8 mouse cellular contexts compared by ENCODE assay signal in the genomic region with DNA sequence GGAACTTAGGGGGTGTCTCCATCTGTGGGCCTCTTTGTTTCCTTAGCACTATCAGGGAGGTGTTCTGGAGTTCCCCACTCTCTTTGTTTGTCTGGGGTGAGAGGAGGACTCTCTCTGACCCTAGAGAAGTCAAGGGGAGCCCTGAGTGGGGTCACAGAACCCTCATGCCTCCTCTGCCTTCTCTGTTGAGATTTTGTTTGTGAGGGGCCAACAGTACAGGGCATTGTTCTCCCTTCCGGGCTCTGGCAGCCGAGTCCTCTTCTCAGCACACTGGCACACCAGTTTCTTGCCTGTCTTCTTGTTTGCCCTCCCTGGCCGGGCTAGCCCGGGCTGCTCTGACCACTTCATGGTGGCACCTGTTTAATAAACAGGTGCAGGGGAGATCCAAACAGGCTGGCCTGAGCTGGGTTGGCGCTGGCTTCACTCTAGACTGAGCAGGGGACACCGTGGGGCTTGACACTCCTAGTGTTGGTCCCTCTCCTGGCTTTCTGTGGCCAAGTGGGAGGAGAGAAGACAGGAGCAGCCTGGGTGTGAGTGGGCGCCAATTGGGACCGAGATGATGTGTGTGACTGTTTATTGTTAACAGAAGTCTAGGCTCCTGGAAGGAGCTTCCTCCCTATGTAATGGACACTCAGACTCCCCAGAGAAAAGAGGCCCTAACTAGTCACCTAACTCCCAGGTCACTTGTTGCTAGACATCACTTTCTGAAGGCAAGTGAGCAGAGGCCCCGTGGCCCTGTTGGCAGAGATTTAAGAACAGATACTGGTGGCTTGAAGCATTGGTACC. TPM values are rescaled to one million over a fixed set of nuclear protein-coding genes. Genes with fewer than 3 reads are reported as not detected.
DNase-seq lines count a peak whose midpoint lies in the region; ATAC-seq and TF ChIP-seq lines count a peak whose summit lies in the region.

No protein-coding gene starts in this region.

- TF ChIP-seq CTCF in thymus, adult 2 months (IDR thresholded peaks at IDR 0.05; ENCODE audit: borderline replicate concordance, control insufficient read depth, extremely low read depth, insufficient read depth, low read length, poor library complexity) = no peak

- H3K4me2 ChIP-seq in heart, embryonic 12.5 days = no peak overlapping the region
- H3K4me2 ChIP-seq in intestine, embryonic 16.5 days (ENCODE audit: low read depth, low read length) = no peak overlapping the region
- H3K4me2 ChIP-seq in stomach, embryonic 16.5 days (ENCODE audit: low read depth, low read length) = no peak overlapping the region

- H3K4me1 ChIP-seq in heart, embryonic 12.5 days (replicated peaks) = peaks cover 52% of the 10 kb centered on the region
- peaks cover 79% of the 10 kb centered on the region for H3K4me1 ChIP-seq in thymus, adult 2 months (replicated peaks; ENCODE audit: control insufficient read depth, insufficient read depth, low read length)
- H3K4me1 ChIP-seq in intestine, embryonic 16.5 days (ENCODE audit: control insufficient read depth, insufficient read depth, low read length) = peaks cover 21% of the 10 kb centered on the region
- peaks cover 4% of the 10 kb centered on the region for H3K4me1 ChIP-seq in stomach, embryonic 16.5 days (ENCODE audit: control insufficient read depth, insufficient read depth, low read length)

- no peak overlapping the region for H3K27ac ChIP-seq in heart, embryonic 12.5 days (ENCODE audit: poor library complexity, severe bottlenecking)
- peak overlapping the region; percentile 96 for H3K27ac ChIP-seq in thymus, adult 2 months (ENCODE audit: control insufficient read depth, insufficient read depth, low read length)
- H3K27ac ChIP-seq in intestine, embryonic 16.5 days (ENCODE audit: low read length) = peak overlapping the region; percentile 51
- peak overlapping the region; percentile 3; the same call in 1 of the 2 replicates for H3K27ac ChIP-seq in stomach, embryonic 16.5 days (ENCODE audit: low read length)

- ATAC-seq in heart, embryonic 12.5 days (ENCODE audit: insufficient number of reproducible peaks, low FRiP score) = 0 out of 2 replicates have a peak, but pooled peaks have one; percentile 2
- ATAC-seq in intestine, embryonic 16.5 days = no peak
- no peak for ATAC-seq in stomach, embryonic 16.5 days (ENCODE audit: insufficient read depth, low FRiP score)

- H3K9ac ChIP-seq in heart, embryonic 12.5 days = peak overlapping the region; percentile 48
- 0 out of 2 replicates have a peak overlapping the region, but pooled peaks have one; percentile 8 for H3K9ac ChIP-seq in intestine, embryonic 16.5 days (ENCODE audit: low read depth, low read length)
- no peak overlapping the region for H3K9ac ChIP-seq in stomach, embryonic 16.5 days (ENCODE audit: low read length)

- WGBS in heart, embryonic 12.5 days = 64% methylated on average over 9 of the region's 9 CpGs
- 67% methylated on average over 9 of the region's 9 CpGs for WGBS in thymus, adult 2 months
- WGBS in intestine, embryonic 16.5 days = 58% methylated on average over 9 of the region's 9 CpGs
- WGBS in stomach, embryonic 16.5 days = 62% methylated on average over 9 of the region's 9 CpGs

- peaks cover 8% of the 10 kb centered on the region; the same call in 1 of the 2 replicates for H3K27me3 ChIP-seq in heart, embryonic 12.5 days (replicated peaks)
- H3K27me3 ChIP-seq in thymus, adult 2 months (ENCODE audit: control insufficient read depth, insufficient read depth, low read length) = no peaks in the 10 kb centered on the region
- H3K27me3 ChIP-seq in intestine, embryonic 16.5 days (replicated peaks; ENCODE audit: control insufficient read depth, insufficient read depth, low read length) = no peaks in the 10 kb centered on the region
- H3K27me3 ChIP-seq in stomach, embryonic 16.5 days (ENCODE audit: control insufficient read depth, insufficient read depth, low read length) = no peaks in the 10 kb centered on the region

- no peak for DNase-seq in heart, postnatal 36 days
- DNase-seq in thymus, adult 2 months = peak; percentile 36
- DNase-seq in thymus, postnatal 10 days (ENCODE audit: low spot score in 2 of 2) = no peak
- no peak for DNase-seq in right cerebral cortex, postnatal 25 days
- no peak for DNase-seq in kidney, postnatal 10 days

- no peaks in the 10 kb centered on the region for H3K36me3 ChIP-seq in heart, embryonic 12.5 days
- peaks cover 7% of the 10 kb centered on the region; the same call in 1 of the 2 replicates for H3K36me3 ChIP-seq in thymus, adult 2 months (ENCODE audit: control insufficient read depth, insufficient read depth, low read length)
- no peaks in the 10 kb centered on the region for H3K36me3 ChIP-seq in intestine, embryonic 16.5 days (ENCODE audit: control insufficient read depth, insufficient read depth, low read length)
- no peaks in the 10 kb centered on the region for H3K36me3 ChIP-seq in stomach, embryonic 16.5 days (ENCODE audit: control insufficient read depth, insufficient read depth, low read length)

- intact Hi-C loops in heart, postnatal 36 days (cut with DNase I) = no loop called here

- peak; percentile 2; the same call in 1 of the 2 replicates for TF ChIP-seq POLR2A in thymus, adult 2 months (IDR thresholded peaks at IDR 0.05; ENCODE audit: control insufficient read depth, extremely low read depth, insufficient read depth, low read length, poor library complexity)

- no peak overlapping the region for H3K4me3 ChIP-seq in heart, embryonic 12.5 days
- peak overlapping the region; percentile 32 for H3K4me3 ChIP-seq in thymus, adult 2 months (ENCODE audit: control insufficient read depth, insufficient read depth, low read length)
- H3K4me3 ChIP-seq in intestine, embryonic 16.5 days (ENCODE audit: low read length) = no peak overlapping the region
- no peak overlapping the region for H3K4me3 ChIP-seq in stomach, embryonic 16.5 days (replicated peaks; ENCODE audit: low read length)

- no peaks in the 10 kb centered on the region for H3K9me3 ChIP-seq in heart, embryonic 12.5 days (replicated peaks)
- H3K9me3 ChIP-seq in intestine, embryonic 16.5 days (ENCODE audit: control insufficient read depth, low read length) = no peaks in the 10 kb centered on the region
- H3K9me3 ChIP-seq in stomach, embryonic 16.5 days (replicated peaks; ENCODE audit: control insufficient read depth, low read length) = no peaks in the 10 kb centered on the region

RNA-seq across cellular contexts. Expression of a gene that starts 6.9 kb away (rescaled TPM):
- polyA plus RNA-seq in heart, embryonic 12.5 days (2016; fragmentation: Nextera tagmentation; extraction: Ambion mirVana) = 4.1 and 4.3 TPM in 2 replicates
- total RNA-seq in heart, postnatal 36 days (2021) = 10 to 100 TPM; 17.7 to 22.2 TPM
- 207 and 214 TPM in 2 replicates for polyA plus RNA-seq in thymus, adult 2 months (2012; rRNA removed)
- 22.0 and 27.7 TPM in 2 replicates for polyA plus RNA-seq in intestine, embryonic 16.5 days (2015; fragmentation: Nextera tagmentation; extraction: Ambion mirVana)
- polyA plus RNA-seq in stomach, embryonic 16.5 days (2015; fragmentation: Nextera tagmentation; extraction: Ambion mirVana) = 4.1 and 5.0 TPM in 2 replicates

RNA-seq across cellular contexts. Expression of a gene that starts 25.0 kb away (rescaled TPM):
- 12.3 and 13.8 TPM in 2 replicates for polyA plus RNA-seq in heart, embryonic 12.5 days (2016; fragmentation: Nextera tagmentation; extraction: Ambion mirVana)
- total RNA-seq in heart, postnatal 36 days (2021) = 10 to 100 TPM in 1 of 2 experiments, 1 to 10 TPM in 1; 9.1 to 10.3 TPM
- 4.7 and 4.8 TPM in 2 replicates for polyA plus RNA-seq in thymus, adult 2 months (2012; rRNA removed)
- polyA plus RNA-seq in intestine, embryonic 16.5 days (2015; fragmentation: Nextera tagmentation; extraction: Ambion mirVana) = 5.6 and 6.0 TPM in 2 replicates
- polyA plus RNA-seq in stomach, embryonic 16.5 days (2015; fragmentation: Nextera tagmentation; extraction: Ambion mirVana) = 6.2 and 6.7 TPM in 2 replicates

RNA-seq across cellular contexts. Expression of a gene that starts 28.5 kb away (rescaled TPM):
- polyA plus RNA-seq in heart, embryonic 12.5 days (2016; fragmentation: Nextera tagmentation; extraction: Ambion mirVana) = 1.4 and 2.3 TPM in 2 replicates
- 10 to 100 TPM; 51.4 to 52.3 TPM for total RNA-seq in heart, postnatal 36 days (2021)
- 3.0 and 3.2 TPM in 2 replicates for polyA plus RNA-seq in thymus, adult 2 months (2012; rRNA removed)
- 2.4 and 2.7 TPM in 2 replicates for polyA plus RNA-seq in intestine, embryonic 16.5 days (2015; fragmentation: Nextera tagmentation; extraction: Ambion mirVana)
- 1.4 and 1.7 TPM in 2 replicates for polyA plus RNA-seq in stomach, embryonic 16.5 days (2015; fragmentation: Nextera tagmentation; extraction: Ambion mirVana)

RNA-seq across cellular contexts. Expression of a gene that starts 49.5 kb away (rescaled TPM):
- polyA plus RNA-seq in heart, embryonic 12.5 days (2016; fragmentation: Nextera tagmentation; extraction: Ambion mirVana) = 75.3 and 80.1 TPM in 2 replicates
- 100 to 1,000 TPM; 103 to 112 TPM for total RNA-seq in heart, postnatal 36 days (2021)
- polyA plus RNA-seq in thymus, adult 2 months (2012; rRNA removed) = 99.7 and 108 TPM in 2 replicates
- polyA plus RNA-seq in intestine, embryonic 16.5 days (2015; fragmentation: Nextera tagmentation; extraction: Ambion mirVana) = 84.2 and 98.1 TPM in 2 replicates
- polyA plus RNA-seq in stomach, embryonic 16.5 days (2015; fragmentation: Nextera tagmentation; extraction: Ambion mirVana) = 59.1 and 63.1 TPM in 2 replicates

RNA-seq across cellular contexts. Expression of a gene that starts 51.8 kb away (rescaled TPM):
- polyA plus RNA-seq in heart, embryonic 12.5 days (2016; fragmentation: Nextera tagmentation; extraction: Ambion mirVana) = 41.3 and 42.7 TPM in 2 replicates
- total RNA-seq in heart, postnatal 36 days (2021) = 10 to 100 TPM; 82.9 to 92.8 TPM
- polyA plus RNA-seq in thymus, adult 2 months (2012; rRNA removed) = 142 and 161 TPM in 2 replicates
- 34.8 and 36.3 TPM in 2 replicates for polyA plus RNA-seq in intestine, embryonic 16.5 days (2015; fragmentation: Nextera tagmentation; extraction: Ambion mirVana)
- 42.4 and 43.8 TPM in 2 replicates for polyA plus RNA-seq in stomach, embryonic 16.5 days (2015; fragmentation: Nextera tagmentation; extraction: Ambion mirVana)
